Mouse (Mus musculus) monocyte, adult 5-6 weeks (primary cell): ENCODE results near the gene Rabgef1. TPM values are rescaled to one million over a fixed set of nuclear protein-coding genes. Genes with fewer than 3 reads are reported as not detected.

ENCODE experiments used
- ATAC-seq: fragments of 153-309, 156-312 bp; replicated peaks from 2 replicates; pipeline ENCODE4 v1.8.0; 2017; ENCODE audit warnings: mild to moderate bottlenecking; ENCODE audit not compliant: low TSS enrichment, insufficient number of reproducible peaks, severe bottlenecking, poor library complexity, low FRiP score
- total RNA-seq: library from RNA; stranded (forward); fragments of 200-1000, 200-491, 200-594 nt; gene quantifications from 3 replicates; pipeline ENCODE4 v1.2.3, GENCODE M21; 2017

Gene Rabgef1
- total RNA-seq, 1 experiment from 2014 or later: 67.6 TPM

GRCm38 (mm10) chr5:130169109-130169508 is 2.5 kb upstream of the Rabgef1 start:
- no peak for ATAC-seq

GRCm38 (mm10) chr5:130170666-130171422 is 754 bp upstream of the Rabgef1 start:
- ATAC-seq: no peak

DNA sequence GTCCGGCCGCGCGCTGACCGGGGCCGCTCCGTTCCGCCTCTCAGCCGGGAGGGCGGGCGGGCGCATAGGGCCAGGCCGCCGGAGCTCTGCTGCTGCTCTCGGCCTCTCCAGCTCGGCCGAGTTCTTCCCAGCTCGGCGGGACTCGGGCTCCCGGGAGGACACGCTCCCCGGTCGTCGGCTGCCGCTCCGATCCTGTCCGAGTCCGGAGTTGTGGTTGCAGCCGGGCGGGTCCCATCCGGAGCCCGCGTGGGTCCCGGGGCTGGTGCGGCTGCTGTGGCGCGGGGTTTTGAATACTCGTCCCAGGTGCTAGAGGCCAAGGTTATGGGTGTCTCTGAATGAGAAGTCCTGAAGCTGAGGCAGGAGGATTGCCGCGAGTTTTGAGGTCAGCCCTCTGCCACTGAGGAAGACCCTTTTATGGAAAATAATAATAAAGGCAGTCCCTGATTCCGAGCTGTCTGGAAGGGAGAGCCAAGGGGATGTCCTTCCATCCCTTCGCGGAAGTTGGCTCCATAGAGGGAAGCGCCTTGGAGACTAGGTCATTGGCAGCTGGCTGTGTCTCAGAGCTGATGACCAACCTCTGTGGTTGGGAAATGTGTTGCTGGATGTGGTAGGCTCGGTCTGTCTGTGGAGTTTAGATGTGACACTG is 481 bp downstream of the Rabgef1 start:
- peak; percentile 40 for ATAC-seq

DNA sequence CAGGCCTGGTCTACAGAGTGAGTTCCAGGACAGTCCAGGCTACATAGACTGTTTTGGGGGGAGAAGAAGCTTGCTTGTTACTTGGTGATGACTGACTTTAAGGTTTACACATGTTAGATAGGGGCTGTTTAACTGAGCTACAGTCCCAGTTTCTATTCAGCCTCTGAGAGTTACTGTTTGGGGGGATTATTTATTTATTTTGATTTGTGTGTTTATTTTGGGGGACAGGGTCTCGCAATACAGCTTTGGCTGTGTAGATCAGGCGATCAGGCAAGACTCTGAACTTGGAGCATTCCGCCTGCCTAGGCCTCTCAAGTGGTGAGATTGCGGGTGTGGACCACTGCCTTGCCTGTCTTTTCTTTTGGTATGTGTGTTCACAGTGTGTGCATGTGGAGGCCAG is 1.4 kb downstream of the Rabgef1 start:
- ATAC-seq: no peak

- ATAC-seq: no peak
Measured at GRCm38 (mm10) chr5:130177871-130178270, 6.3 kb downstream of the Rabgef1 start.

- ATAC-seq: no peak
Measured at GRCm38 (mm10) chr5:130180362-130180761, 8.8 kb downstream of the Rabgef1 start.

DNA sequence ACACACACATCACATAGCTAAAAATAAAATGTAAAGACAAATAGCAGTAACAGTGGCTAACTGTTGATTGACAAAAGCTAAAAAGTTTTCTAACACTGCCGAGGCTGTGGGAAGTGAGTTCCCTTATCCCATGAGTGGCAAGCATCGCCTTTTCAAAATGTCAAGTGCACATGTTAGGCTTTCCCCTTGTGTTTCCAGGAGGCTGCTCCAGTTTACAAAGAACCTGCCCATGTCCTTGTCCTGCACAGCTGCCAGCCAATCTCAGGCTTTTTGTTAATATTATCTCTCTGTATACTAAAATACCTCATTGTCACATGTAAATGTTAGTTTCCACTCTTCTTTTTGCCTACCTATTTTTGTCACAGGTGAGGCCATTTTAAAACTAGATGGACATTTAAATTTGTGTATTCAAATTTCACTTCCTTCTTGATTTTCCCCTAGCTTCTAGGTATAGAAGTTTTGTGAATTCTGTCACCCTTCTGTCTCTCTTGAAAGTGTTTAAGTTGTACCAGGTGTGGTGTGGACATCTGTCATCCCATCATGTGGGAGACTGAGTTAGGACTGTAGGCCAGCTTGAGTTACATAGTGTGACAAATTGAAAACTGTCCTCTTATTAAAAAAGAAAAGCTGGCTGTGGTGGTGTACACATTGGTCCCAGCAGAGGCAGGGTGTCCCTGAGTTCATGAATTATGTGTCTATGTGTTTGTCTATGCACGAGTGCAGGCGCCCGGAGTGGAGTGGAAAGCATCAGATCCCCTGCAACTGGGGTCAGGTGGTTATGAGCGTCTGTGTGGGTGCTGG is 10.3 kb downstream of the Rabgef1 start:
- ATAC-seq: no peak

DNA sequence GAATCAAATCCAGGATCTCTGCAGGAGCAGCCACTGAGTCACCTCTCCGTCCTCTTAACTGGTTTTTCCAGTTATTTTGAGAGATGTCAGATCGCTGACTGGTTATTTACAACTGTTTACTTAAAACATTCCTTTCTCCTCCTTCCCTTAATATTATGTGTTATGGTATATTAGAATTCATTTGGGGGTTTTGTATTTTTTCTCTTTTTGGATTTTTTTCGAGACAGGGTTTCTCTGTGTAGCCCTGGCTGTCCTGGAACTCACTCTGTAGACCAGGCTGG is 10.9 kb downstream of the Rabgef1 start:
- ATAC-seq: no peak

GRCm38 (mm10) chr5:130184193-130184856 is 12.7 kb downstream of the Rabgef1 start:
- no peak for ATAC-seq

DNA sequence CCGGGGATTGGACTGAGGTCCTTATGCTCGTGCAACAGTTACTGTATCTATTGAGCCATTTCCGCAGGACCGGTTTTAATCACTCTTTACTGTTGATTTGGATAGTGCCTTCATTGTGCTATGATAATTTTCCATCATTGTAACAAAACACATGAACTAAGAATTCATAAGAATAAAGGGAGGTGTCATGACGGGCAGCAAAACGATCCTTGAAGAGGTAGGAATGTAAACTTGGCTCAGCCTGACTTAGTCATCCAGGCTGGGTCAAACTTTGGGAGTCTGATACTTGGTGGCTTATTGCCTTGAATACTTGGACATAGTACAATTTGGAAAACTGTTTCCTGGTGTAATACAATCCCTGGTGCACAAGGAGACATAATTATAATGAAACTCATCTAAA is 13.7 kb downstream of the Rabgef1 start:
- ATAC-seq: no peak

DNA sequence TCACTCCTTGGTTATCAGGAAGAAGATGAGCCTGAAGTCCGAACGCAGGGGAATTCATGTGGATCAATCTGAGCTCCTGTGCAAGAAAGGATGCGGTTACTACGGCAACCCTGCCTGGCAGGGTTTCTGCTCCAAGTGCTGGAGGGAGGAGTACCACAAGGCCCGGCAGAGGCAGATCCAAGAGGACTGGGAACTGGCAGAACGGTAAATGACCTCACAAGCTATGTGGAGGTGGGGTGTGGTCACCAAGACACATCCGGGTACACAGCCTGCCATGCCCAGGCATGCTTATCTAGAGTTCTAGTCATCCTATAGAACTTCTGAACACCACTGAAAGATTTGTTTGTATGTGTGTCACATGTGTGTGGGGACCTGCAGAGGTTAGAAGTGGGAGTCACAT is 15.8 kb downstream of the Rabgef1 start:
- no peak for ATAC-seq

GRCm38 (mm10) chr5:130190909-130191308 is 19.3 kb downstream of the Rabgef1 start:
- no peak for ATAC-seq

GRCm38 (mm10) chr5:130191865-130192264 is 20.3 kb downstream of the Rabgef1 start:
- ATAC-seq: no peak

DNA sequence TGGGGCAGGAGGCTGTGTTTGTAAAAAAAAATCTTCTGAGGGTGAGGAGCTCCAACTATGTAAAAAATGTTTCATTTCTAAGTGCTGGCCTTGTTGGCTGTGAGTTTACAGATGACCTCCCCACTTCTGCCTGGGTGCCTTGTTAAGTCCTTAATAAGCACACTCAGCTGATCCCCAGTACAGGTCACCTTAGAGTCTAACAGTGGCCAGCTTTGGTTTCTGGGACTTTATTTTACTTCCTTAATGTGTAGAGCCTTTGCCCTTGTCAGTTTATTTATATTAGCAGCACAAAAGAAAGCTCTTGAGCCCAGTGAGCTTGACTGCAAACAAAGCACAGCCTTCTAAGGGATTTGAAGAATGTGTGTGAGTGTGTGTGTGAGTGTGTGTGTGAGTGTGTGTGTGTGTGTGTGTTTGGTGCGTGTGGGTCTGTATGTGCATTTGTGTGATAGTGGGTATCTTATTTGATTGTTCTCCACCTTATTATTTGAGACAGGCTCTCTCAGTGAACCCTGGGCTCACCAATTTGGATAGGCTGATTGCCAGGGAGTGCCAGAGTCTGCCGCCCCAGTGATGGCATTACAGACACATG is 20.9 kb downstream of the Rabgef1 start:
- no peak for ATAC-seq

GRCm38 (mm10) chr5:130193760-130194159 is 22.2 kb downstream of the Rabgef1 start:
- ATAC-seq: no peak

GRCm38 (mm10) chr5:130196307-130196706 is 24.7 kb downstream of the Rabgef1 start:
- ATAC-seq: no peak

GRCm38 (mm10) chr5:130197454-130197853 is 25.9 kb downstream of the Rabgef1 start:
- ATAC-seq: no peak

- no peak for ATAC-seq
Measured at GRCm38 (mm10) chr5:130197981-130198380, 26.4 kb downstream of the Rabgef1 start.
